Mouse (Mus musculus) cerebellum, postnatal 4 days (tissue): Measurements from ENCODE around the gene Wasf2.

Source experiments
- DNase-seq, 2 experiments: peaks; one replicate each; pipeline ENCODE4 v3.0.0; 2022; ENCODE audit warnings: low spot score in 2 of 2, mixed read lengths in 1 of 2

Wasf2 gene

GRCm38 (mm10) chr4:133175998-133176760 is 45.9 kb downstream of the Wasf2 start:
- peak in 1 of 2 experiments; percentile 37 for DNase-seq

GRCm38 (mm10) chr4:133176761-133177403 is 46.6 kb downstream of the Wasf2 start:
- no peak for DNase-seq

GRCm38 (mm10) chr4:133178305-133178704 is 48.0 kb downstream of the Wasf2 start:
- no peak for DNase-seq

GRCm38 (mm10) chr4:133179258-133179657 is 49.0 kb downstream of the Wasf2 start:
- no peak for DNase-seq

- DNase-seq, result no peak
These were observed 52.2 kb downstream of the Wasf2 start for GRCm38 (mm10) chr4:133182439-133183033.

- no peak for DNase-seq
These were observed 54.0 kb downstream of the Wasf2 start for GRCm38 (mm10) chr4:133184031-133184897.

- peak; percentile 17 to 38 for DNase-seq
These were observed 54.8 kb downstream of the Wasf2 start for GRCm38 (mm10) chr4:133184898-133185665.

GRCm38 (mm10) chr4:133185893-133186292 is 55.6 kb downstream of the Wasf2 start:
- DNase-seq, result no peak

GRCm38 (mm10) chr4:133186856-133187255 is 56.6 kb downstream of the Wasf2 start:
- DNase-seq, result no peak

- no peak for DNase-seq
These were observed 59.1 kb downstream of the Wasf2 start for GRCm38 (mm10) chr4:133189396-133189795.

GRCm38 (mm10) chr4:133194482-133194881 is 64.2 kb downstream of the Wasf2 start:
- DNase-seq, result no peak

- DNase-seq, result no peak
These were observed 64.7 kb downstream of the Wasf2 start for GRCm38 (mm10) chr4:133195014-133195413.

GRCm38 (mm10) chr4:133196136-133196535 is 65.8 kb downstream of the Wasf2 start:
- DNase-seq, result no peak

GRCm38 (mm10) chr4:133196852-133197251 is 66.5 kb downstream of the Wasf2 start:
- DNase-seq, result no peak

- DNase-seq, result no peak
These were observed 67.0 kb downstream of the Wasf2 start for GRCm38 (mm10) chr4:133197355-133197754.

- DNase-seq, result peak in 1 of 2 experiments; percentile 40
These were observed 67.5 kb downstream of the Wasf2 start for GRCm38 (mm10) chr4:133197801-133198286.

- DNase-seq, result peak in 1 of 2 experiments; percentile 37
These were observed 68.3 kb downstream of the Wasf2 start for GRCm38 (mm10) chr4:133198337-133199180.

GRCm38 (mm10) chr4:133199743-133200142 is 69.4 kb downstream of the Wasf2 start:
- DNase-seq, result no peak

- peak in 1 of 2 experiments; percentile 54 for DNase-seq
These were observed 70.0 kb downstream of the Wasf2 start for GRCm38 (mm10) chr4:133200343-133200742.
